Mouse (Mus musculus) small intestine, adult 2 months (tissue): ENCODE data around the gene Nsun2. TPM values are rescaled to one million over a fixed set of nuclear protein-coding genes. Genes with fewer than 3 reads are reported as not detected.
"Not testable (repeated sequence)": the region's sequence is repeated elsewhere in the genome, so short reads cannot be mapped to it uniquely, and the experiment has no call there.

Experiments used
- H3K27ac ChIP-seq: fragments of 200-500 bp; 2 replicates; pipeline ENCODE4 v1.5.1; 2012; ENCODE audit warnings: low read depth, low read length, control low read depth, inconsistent platforms; ENCODE audit not compliant: insufficient read depth
- H3K27me3 ChIP-seq: fragments of 200-500 bp; 2 replicates; pipeline ENCODE4 v1.6.1; 2012; ENCODE audit warnings: mild to moderate bottlenecking, moderate library complexity, low read length, inconsistent platforms; ENCODE audit not compliant: control insufficient read depth, insufficient read depth
- H3K36me3 ChIP-seq: fragments of 200-500 bp; 2 replicates; pipeline ENCODE4 v1.6.1; 2012; ENCODE audit warnings: mild to moderate bottlenecking, low read length, control low read depth, inconsistent platforms; ENCODE audit not compliant: control insufficient read depth, insufficient read depth
- H3K4me1 ChIP-seq: fragments of 200-500 bp; 2 replicates; pipeline ENCODE4 v1.6.1; 2012; ENCODE audit warnings: low read length, inconsistent platforms, mixed read lengths; ENCODE audit not compliant: control insufficient read depth, insufficient read depth, insufficient read length
- H3K4me3 ChIP-seq: fragments of 200-500 bp; 2 replicates; pipeline ENCODE4 v1.5.1; 2012; ENCODE audit warnings: low read depth, mild to moderate bottlenecking, control low read depth, inconsistent platforms, low read length, moderate library complexity
- CTCF ChIP-seq: fragments of 200-500 bp; IDR thresholded peaks from 2 replicates; pipeline ENCODE4 v1.5.1; 2012; ENCODE audit warnings: low read depth, mild to moderate bottlenecking, control low read depth, inconsistent platforms, low read length, moderate library complexity, mixed read lengths; ENCODE audit not compliant: insufficient replicate concordance, insufficient read length; ENCODE audit errors: extremely low read depth
- POLR2A ChIP-seq: fragments of 200-500 bp; IDR thresholded peaks from 2 replicates; pipeline ENCODE4 v1.6.1; 2012; ENCODE audit warnings: low read depth, mild to moderate bottlenecking, control low read depth, inconsistent platforms, low read length, moderate library complexity
- WGBS: fragments of 180-500 bp; shearing (Covaris S2); methylation state at CpG from one replicate; pipeline ENCODE4 v1.1.7; 2018; 5-methylcytosine and 5-hydroxymethylcytosine counted together
- polyA plus RNA-seq: library from polyadenylated mRNA; depleted of rRNA; stranded (reverse); fragments of >200 nt; gene quantifications from 2 replicates; pipeline ENCODE4 v1.2.3, GENCODE M21; 2012

Nsun2 gene
- polyA plus RNA-seq, 1 experiment: 26.6 TPM

DNA sequence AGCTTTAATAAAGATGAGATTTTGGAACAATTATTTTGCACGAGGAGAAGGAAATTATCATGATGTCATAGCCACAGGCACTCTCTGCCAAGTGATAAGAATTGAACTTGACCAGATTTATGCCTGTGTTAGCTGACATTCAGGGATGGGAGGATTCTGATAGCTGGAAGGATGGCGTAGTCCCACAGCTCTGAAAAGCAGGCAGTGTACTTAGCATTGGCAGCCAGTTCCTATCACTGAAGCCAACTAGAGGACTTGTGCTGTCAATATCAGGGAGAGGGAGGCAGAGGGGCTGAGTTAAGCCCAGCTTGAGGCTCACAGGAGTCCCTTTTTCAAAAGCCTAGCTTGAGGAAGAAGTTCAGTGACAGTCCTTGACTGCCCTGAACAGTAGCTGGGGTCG, 91.0 kb downstream of the Nsun2 start:
- peaks cover 75% of the 10 kb centered on the region for H3K36me3 ChIP-seq
- H3K4me3 ChIP-seq: no peak overlapping the region
- TF ChIP-seq POLR2A: no peak
- no peak for TF ChIP-seq CTCF
- no peaks in the 10 kb centered on the region for H3K27me3 ChIP-seq
- WGBS: 81% methylated on average over 3 of the region's 3 CpGs
- no peaks in the 10 kb centered on the region for H3K4me1 ChIP-seq
- no peak overlapping the region for H3K27ac ChIP-seq

DNA sequence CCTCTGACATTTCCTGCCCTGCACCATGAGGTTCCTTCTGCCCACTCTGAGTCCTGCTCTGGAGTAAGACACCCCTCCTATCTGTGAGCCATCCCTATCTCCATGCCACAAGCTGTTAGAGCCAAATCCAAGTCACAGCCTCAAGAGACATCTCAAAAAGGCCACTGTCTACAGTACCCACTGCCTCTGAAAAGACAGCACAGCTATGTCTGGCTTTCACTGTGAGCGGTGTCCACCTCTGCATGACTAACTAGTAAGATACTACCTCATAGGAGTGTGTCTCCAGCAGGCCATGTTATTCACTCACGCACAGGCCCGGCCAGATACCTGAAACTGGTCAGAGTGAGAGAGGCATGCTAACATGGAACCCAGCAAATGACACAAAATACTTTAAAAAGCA, 94.4 kb downstream of the Nsun2 start:
- Histone ChIP-seq H3K4me3 (no peak overlapping the region), H3K27ac (no peak overlapping the region), H3K36me3 (peaks cover 82% of the 10 kb centered on the region), H3K27me3 (no peaks in the 10 kb centered on the region), H3K4me1 (no peaks in the 10 kb centered on the region)
- 97% methylated on average over 3 of the region's 3 CpGs for WGBS
- TF ChIP-seq CTCF (no peak), POLR2A (no peak)

DNA sequence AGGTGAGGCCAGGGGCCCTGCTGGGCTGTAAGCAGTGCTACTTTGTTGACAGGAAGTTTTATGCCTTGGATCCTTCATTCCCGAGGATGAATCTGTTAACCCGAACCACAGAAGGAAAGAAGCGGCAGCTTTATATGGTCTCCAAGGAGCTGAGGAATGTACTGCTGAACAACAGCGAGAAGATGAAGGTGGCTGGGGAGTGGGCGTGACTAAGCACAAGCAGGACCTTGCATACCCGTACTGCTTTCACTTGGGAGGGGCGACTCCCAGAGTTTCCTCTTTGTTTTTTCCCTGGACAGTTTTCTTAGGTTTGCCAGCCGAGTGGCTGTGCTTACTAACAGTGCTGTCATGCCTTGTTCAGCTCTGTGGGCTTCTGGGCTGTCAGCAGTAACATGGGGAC, 97.0 kb downstream of the Nsun2 start:
- H3K4me3 ChIP-seq: no peak overlapping the region
- H3K27ac ChIP-seq: no peak overlapping the region
- H3K4me1 ChIP-seq: no peaks in the 10 kb centered on the region
- H3K27me3 ChIP-seq: no peaks in the 10 kb centered on the region
- peaks cover 85% of the 10 kb centered on the region for H3K36me3 ChIP-seq
- TF ChIP-seq CTCF (no peak), POLR2A (no peak)
- 75% methylated on average over 8 of the region's 8 CpGs for WGBS

DNA sequence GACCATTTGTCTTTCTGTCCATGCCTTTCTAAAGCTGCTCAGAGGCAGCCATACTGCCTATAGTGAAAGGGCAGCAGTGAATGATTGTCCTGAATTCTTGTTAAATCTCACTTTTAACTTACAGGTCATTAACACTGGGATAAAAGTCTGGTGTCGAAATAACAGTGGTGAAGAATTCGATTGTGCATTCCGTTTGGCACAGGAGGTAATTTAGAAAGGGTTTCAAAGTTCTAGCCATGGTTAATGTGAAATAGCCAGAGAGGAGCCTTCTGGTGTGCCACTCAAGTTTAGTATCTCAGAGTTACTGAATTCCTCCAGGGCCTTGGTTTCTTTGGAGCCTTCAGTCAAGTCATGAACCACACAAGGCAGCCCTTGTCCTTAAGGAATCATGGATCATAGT, 97.6 kb downstream of the Nsun2 start:
- Histone ChIP-seq H3K4me3 (no peak overlapping the region), H3K36me3 (peaks cover 80% of the 10 kb centered on the region), H3K27ac (no peak overlapping the region), H3K4me1 (peaks cover 2% of the 10 kb centered on the region; the same call in 1 of the 2 replicates), H3K27me3 (no peaks in the 10 kb centered on the region)
- 92% methylated on average over 3 of the region's 3 CpGs for WGBS
- TF ChIP-seq POLR2A: no peak
- TF ChIP-seq CTCF: no peak

DNA sequence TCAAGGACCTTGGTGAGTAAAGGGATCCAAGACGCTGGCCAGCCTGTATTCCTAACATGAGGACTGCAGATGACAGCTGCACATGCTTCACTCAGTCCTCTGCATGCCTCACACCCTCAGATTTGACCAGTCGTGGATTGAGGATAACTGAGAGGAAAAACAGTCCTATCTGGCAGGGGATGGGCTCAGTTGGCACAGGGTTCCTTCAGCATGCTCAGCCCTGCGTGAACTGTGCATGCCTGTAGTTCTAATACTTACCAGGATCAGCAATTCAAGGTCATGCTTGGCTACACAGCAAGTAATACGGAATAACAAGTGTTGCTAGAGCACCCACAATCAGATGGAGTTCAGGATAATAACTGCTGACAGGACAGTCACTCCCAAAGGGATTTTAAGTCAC, 98.1 kb downstream of the Nsun2 start:
- 87% methylated on average over 4 of the region's 4 CpGs for WGBS
- H3K36me3 ChIP-seq: peaks cover 75% of the 10 kb centered on the region
- H3K27me3 ChIP-seq: no peaks in the 10 kb centered on the region
- peaks cover 3% of the 10 kb centered on the region; the same call in 1 of the 2 replicates for H3K4me1 ChIP-seq
- H3K4me3 ChIP-seq: no peak overlapping the region
- TF ChIP-seq CTCF (no peak), POLR2A (no peak)
- no peak overlapping the region for H3K27ac ChIP-seq

DNA sequence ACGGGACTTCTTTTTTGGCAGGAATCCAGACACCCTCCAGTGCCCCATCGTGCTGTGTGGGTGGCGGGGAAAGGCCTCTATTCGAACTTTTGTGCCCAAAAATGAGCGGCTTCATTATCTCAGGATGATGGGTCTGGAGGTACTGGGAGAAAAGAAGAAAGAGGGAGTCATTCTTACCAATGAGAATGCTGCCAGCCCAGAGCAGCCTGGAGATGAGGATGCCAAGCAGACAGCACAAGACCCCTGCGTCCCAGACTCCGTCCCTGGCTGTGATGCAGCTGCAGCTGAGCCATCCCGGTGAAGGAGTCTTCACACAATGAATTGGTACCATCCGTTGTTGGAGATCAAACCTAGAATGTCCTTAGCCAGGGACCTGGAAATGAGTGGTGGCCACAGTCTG, 100.0 kb downstream of the Nsun2 start:
- no peaks in the 10 kb centered on the region for H3K27me3 ChIP-seq
- peaks cover 62% of the 10 kb centered on the region for H3K36me3 ChIP-seq
- H3K27ac ChIP-seq: no peak overlapping the region
- H3K4me3 ChIP-seq: no peak overlapping the region
- TF ChIP-seq CTCF (no peak), POLR2A (no peak)
- 87% methylated on average over 9 of the region's 9 CpGs for WGBS
- H3K4me1 ChIP-seq: peaks cover 8% of the 10 kb centered on the region; the same call in 1 of the 2 replicates

DNA sequence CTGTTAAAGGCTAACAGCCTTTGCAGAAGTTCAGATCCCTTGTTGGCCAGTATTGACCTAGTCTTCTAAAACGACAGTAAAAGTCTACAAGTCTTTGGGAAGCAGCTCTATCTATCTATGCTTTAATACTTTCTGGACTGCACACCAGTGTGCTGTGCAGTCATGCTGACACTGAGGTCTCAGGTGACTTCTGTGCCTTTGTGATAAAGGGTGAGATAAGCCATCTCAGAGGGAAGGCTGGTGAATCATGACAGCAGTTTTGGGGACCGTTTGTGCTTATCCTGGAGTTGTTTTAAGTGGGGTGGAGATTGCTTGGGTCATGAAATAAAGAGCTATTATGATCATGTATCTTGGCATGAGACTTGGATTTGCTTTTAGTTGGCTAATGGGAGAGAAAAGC, 100.4 kb downstream of the Nsun2 start:
- 89% methylated on average over 2 of the region's 2 CpGs for WGBS
- H3K27ac ChIP-seq: no peak overlapping the region
- TF ChIP-seq CTCF (no peak), POLR2A (no peak)
- no peak overlapping the region for H3K4me3 ChIP-seq
- H3K27me3 ChIP-seq: no peaks in the 10 kb centered on the region
- peaks cover 58% of the 10 kb centered on the region for H3K36me3 ChIP-seq
- H3K4me1 ChIP-seq: peaks cover 8% of the 10 kb centered on the region; the same call in 1 of the 2 replicates

DNA sequence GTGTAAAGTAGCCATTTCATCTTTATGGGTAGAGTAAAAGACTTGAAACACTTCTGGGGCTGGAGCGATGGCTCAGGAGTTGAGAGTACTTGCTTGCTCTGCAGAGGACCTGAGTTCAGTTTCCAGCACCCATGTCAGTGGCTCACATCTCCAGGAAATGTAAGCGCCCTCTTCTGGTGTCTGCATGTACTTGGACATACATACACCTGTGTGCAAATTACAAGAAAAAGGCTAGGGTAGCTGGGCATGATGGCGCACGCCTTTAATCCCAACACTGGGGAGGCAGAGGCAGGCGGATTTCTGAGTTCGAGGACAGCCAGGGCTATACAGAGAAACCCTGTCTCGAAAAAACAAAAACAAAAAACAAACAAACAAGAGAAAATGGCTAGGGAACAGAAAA, 102.3 kb downstream of the Nsun2 start:
- H3K27me3 ChIP-seq, H3K4me3 ChIP-seq, H3K4me1 ChIP-seq, H3K27ac ChIP-seq: not testable (repeated sequence)
- H3K36me3 ChIP-seq: peaks cover 47% of the 10 kb centered on the region
- WGBS: 94% methylated on average over 7 of the region's 7 CpGs
